Mouse (Mus musculus) G1E (cell line): ENCODE results near the gene Zbed4.

Experiments used
- CTCF ChIP-seq: IDR thresholded peaks from 2 replicates; pipeline ENCODE4 v1.5.1; 2012; ENCODE audit warnings: low read depth, low read length, inconsistent platforms, mixed read lengths
- TAL1 ChIP-seq: conservative IDR thresholded peaks from 2 replicates; pipeline ENCODE4 v1.6.1; 2012; ENCODE audit warnings: low read depth, low read length, inconsistent platforms, mixed read lengths

- TF ChIP-seq CTCF = no peak
- TF ChIP-seq TAL1 = no peak
Observed at GRCm38 (mm10) chr15:88738466-88738865, 13.0 kb upstream of the Zbed4 start.
